Mouse (Mus musculus): Measurements from ENCODE around the gene Rnf222. TPM values are rescaled to one million over a fixed set of nuclear protein-coding genes. Genes with fewer than 3 reads are reported as not detected.
A peak's percentile ranks its signal among the peaks of the same experiment; 100 is the strongest.

The Rnf222 gene
- not detected for total RNA-seq (2021)
- long read RNA-seq, experiment 1 = 0 reads
- long read RNA-seq, experiment 2 = 0 reads

GRCm38 (mm10) chr11:68888253-68888652 lies at the start of gene Rnf222:
Gene Rnf222 (plus strand): TSS chr11:68888553.
- no peak for DNase-seq (ENCODE audit: low spot score in 2 of 2)

- no peak for DNase-seq (ENCODE audit: low spot score in 2 of 2)
These were observed 48.7 kb upstream of the Rnf222 start for GRCm38 (mm10) chr11:68839606-68840005.

GRCm38 (mm10) chr11:68850862-68851261 lies 37.5 kb upstream of the Rnf222 start:
- DNase-seq (ENCODE audit: low spot score in 2 of 2) = no peak

DNA sequence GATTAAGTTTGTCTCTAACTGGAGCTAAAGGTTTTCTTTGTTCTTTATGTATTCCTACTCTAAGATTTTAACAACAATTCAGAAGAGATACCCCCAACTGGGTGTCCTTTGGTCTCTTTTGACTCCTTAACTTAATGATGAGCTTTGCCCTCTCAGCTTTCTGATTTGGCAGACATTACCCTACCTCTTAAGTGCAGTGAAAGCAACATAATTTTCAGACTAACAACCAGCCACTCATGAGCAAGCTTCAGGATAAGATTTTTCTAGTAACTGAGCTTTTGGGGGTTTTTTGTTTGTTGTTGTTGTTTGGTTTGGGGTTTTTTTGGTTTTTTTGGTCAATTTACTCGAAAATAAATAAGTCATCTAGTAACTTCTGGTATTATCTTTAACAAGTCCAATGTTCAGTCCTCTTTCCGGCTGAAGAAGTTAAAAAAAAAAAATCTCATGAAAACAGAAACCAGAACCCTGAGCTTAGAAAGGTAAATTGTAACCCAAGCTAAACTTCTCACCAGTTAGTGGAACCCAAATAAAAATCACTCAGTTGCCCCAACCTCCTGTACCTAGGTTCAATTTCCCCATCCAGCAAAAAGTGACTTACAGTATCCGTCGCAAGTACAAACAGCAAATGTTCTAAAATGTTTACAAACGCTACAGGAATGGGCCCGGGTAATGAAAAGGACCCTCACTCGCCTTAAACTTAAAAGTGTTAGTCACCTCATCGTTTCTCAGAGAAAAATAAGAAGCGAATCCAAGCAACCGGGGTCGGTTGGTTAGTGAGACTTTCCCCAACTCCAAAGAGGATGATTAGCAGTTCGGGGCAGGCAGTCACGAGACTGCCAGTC lies 36.5 kb upstream of the Rnf222 start:
- DNase-seq (ENCODE audit: low spot score in 2 of 2) = no peak

- DNase-seq (ENCODE audit: low spot score in 2 of 2) = peak; percentile 56 to 67
These were observed 35.9 kb upstream of the Rnf222 start for GRCm38 (mm10) chr11:68852486-68852901.

DNA sequence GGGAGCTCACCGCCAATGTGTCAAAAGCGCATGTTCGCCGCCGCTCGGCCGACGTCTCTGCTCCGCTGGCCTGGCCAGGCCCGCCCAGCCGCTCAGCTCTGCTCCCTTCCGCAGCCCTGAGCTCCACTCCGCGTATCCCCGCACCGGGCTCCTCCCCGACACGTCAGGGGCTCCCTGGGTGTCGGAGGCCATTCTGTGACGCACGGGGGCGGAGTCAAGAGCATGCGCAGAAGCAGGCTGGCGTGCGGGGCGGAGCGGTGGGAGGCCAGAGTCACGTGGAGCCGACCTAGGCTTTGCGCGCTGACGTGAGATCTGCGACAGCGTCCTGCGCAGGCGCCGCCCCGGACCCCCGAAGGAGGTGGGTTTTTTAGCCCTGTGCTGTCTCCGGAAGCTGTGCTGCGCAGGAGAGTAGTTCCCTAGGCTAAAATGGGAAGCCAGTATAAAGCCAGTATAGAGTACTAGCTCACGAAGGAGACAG lies 35.4 kb upstream of the Rnf222 start:
- DNase-seq (ENCODE audit: low spot score in 2 of 2) = peak; percentile 100

GRCm38 (mm10) chr11:68853611-68854401 lies 34.5 kb upstream of the Rnf222 start:
- DNase-seq (ENCODE audit: low spot score in 2 of 2) = no peak

GRCm38 (mm10) chr11:68854621-68855020 lies 33.7 kb upstream of the Rnf222 start:
- DNase-seq (ENCODE audit: low spot score in 2 of 2) = no peak

DNA sequence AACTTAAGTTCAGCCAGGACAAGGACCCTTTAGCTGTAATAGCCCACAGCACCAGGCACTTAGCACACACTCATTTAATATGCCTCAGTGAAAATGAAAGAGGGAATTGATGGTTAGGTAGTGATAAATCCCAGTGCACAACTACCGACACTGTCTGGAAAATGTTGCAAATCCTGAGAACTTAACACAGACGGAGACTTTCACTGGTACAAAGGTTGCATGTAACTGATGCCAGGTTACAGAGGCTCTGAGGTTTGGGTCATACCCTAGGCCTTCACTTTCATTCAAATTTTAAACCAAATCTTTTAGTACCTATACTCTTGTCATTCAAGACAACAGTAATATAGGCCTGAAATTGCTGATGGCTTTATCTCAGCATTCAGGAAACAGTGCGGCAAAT lies 31.0 kb upstream of the Rnf222 start:
- DNase-seq (ENCODE audit: low spot score in 2 of 2) = no peak

DNA sequence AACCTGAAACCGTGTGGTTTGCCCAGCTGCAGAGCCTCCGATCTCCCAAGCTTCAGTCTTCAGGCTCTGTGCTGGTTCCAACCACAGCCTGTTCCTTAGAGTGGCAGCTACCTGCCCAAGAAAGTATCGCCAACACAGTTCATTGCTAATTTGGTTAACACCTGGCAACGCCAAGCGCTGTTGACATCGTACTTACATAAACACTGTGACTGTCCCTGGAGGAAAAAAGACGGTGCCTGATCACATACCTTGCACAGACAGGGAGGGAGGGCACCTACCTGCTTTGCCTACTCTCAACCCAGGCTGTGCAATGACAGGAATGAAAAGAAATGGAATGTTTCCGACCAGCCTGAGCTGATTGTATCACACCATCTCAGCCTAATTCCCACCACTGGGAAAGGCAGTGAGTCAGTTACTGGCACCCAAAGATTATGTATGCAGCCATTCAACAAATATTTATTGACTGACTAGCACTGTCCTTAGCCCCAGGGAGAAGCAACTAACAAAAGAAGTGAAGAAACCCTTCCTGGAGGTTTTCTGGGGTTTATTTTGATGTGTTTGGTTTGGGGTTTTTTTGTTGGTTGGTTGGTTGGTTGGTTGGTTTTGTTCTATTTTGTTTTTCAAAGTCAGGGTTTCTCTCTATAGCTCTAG lies 28.3 kb upstream of the Rnf222 start:
- DNase-seq (ENCODE audit: low spot score in 2 of 2) = no peak

DNA sequence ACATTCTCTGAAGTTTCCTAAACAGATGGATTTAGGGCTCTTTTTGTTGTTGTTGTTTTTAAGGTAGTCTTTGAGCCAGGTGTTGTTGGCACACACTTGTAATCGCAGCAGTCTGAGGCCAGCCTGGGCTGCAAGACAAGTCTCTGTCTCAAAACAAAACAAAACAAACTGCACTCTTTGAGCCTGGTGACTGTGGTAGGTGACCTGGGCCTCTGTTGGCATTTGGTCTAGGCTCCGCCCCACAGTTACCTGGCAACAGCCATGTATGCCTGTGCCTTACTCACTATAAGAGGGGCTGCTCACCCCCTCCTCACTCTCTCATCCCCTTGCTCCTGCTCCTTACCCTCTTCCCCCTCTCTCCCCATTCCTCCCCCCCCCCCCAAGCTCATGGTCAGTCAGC lies 26.1 kb upstream of the Rnf222 start:
- no peak for DNase-seq (ENCODE audit: low spot score in 2 of 2)

DNA sequence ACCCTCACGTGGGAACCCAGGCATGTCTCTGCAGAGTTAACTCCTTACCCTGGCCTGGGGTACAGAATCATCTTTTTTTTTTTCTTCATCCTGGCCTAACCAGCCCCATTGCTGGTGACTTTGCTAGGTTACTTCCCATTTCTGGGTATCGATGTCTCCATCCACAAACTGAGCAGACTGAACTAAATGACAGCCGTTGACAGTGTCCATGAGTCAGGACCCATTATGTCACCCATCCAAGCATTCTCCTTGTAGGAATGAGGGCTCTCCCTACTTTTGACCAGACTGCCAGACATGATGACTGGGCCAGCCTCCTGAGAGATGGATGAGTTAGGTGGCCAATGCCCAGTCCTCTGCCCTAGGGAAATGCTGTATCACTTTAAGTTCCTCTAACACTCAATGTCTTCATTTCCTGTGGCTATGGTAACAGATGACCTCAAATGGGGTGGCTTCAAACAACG lies 24.7 kb upstream of the Rnf222 start:
- no peak for DNase-seq (ENCODE audit: low spot score in 2 of 2)

DNA sequence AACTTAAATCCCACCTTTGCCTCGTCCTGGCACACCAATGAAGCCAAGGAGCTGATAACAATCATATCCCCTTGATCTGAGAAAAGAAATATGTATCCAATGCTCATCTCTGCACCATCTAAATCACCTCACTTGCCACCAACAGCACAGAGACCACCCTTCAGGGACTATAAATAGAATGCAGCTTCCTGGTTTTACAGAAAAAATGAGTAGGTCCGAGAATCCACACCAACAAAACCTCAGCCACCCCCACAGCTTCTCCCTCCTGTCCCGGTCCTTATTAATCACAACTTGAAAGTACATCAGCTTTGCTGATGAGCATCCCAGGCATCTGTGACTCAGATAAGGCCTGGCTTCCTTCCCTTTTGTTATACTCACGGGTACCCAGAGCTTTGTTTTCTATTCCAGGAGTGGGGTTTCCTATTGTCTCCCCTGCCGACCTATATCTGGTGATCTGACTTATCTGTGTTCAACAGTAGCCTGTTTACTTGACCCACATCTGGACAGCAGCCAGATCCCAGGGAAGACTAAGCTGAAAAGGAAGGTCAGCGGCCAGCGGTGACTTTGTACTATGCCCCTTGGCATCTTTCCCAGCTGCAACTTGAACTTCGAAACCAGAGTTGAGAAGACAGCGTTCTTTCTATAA lies 23.7 kb upstream of the Rnf222 start:
- no peak for DNase-seq (ENCODE audit: low spot score in 2 of 2)

GRCm38 (mm10) chr11:68871277-68871676 lies 17.1 kb upstream of the Rnf222 start:
- DNase-seq (ENCODE audit: low spot score in 2 of 2) = no peak

DNA sequence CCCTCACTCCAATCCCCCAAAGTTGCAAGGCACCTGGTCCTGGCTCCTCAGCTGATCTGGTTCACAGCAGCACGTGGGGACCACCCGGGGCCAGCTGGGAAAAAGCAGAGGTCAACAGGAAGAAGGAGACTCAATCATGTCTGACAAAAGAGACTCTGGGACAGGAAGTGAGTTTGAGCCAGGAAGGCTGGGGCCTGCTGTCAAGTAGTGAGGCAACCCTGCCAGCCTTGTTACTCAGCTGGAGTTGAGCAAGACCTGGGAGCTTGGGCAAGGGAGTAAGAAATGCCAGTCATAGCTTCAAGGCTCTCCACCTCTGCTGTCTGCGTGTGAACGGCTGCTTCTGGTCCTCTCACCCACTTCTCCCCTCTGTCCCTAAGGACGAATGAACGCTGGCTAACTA lies 16.6 kb upstream of the Rnf222 start, which contains the start of gene Ndel1:
Gene Ndel1 (minus strand): TSS at position 111 of the 400 bp plus-strand sequence.
- no peak for DNase-seq (ENCODE audit: low spot score in 2 of 2)

GRCm38 (mm10) chr11:68874841-68875240 lies 13.5 kb upstream of the Rnf222 start:
- DNase-seq (ENCODE audit: low spot score in 2 of 2) = peak; percentile 58 to 63

DNA sequence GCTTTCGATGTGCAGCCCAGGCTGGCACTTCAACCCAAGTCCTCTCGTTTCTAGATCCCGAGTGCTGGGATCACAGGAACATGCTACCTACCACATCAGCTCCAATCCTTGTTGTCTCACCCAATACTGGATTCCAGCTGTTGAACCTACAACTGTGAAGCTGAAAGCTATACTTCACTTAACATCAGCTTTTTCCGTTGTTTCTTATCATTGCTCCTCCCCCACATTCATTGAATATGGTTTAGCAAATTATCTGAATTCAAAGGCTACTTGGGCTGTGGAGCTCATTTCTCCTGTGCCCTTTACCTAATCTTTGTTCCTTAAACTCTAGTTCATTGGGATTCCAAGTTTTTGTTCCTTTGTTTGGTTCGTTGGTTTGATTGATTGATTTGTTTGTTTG lies 9.5 kb upstream of the Rnf222 start:
- no peak for DNase-seq (ENCODE audit: low spot score in 2 of 2)

- DNase-seq (ENCODE audit: low spot score in 2 of 2) = no peak
These were observed 6.2 kb upstream of the Rnf222 start for GRCm38 (mm10) chr11:68882107-68882506.

- no peak for DNase-seq (ENCODE audit: low spot score in 2 of 2)
These were observed 4.5 kb upstream of the Rnf222 start for GRCm38 (mm10) chr11:68883843-68884242.

GRCm38 (mm10) chr11:68884368-68884767 lies 4.0 kb upstream of the Rnf222 start:
- no peak for DNase-seq (ENCODE audit: low spot score in 2 of 2)

- DNase-seq (ENCODE audit: low spot score in 2 of 2) = no peak
These were observed 2.3 kb upstream of the Rnf222 start for GRCm38 (mm10) chr11:68886091-68886490.
